Mouse (Mus musculus) heart, postnatal 0 days (tissue): ENCODE data around the gene Hoxa11.

Experiments
- CTCF ChIP-seq: IDR thresholded peaks from 2 replicates; pipeline ENCODE4 v1.5.1; 2016; ENCODE audit warnings: antibody characterized with exemption, control low read depth, low read depth
- EP300 ChIP-seq: IDR thresholded peaks from 2 replicates; pipeline ENCODE4 v1.6.1; 2016; ENCODE audit warnings: antibody characterized with exemption, low read depth

DNA sequence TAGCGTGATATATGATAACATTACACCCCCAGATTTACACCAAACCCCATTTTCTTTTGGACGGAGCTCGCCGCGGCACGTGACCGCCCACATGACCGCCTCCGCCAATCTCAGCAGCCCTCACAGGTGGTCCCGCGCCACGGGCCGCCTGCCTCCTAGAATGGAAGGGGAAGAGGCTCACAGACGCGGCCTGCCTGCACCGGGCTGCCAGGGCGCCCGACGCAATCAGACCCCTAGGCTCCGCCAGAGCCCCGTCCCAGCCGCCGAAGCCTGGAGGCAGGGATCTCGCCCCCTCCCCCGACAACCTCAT, 28.2 kb downstream of the Hoxa11 start:
- no peak for TF ChIP-seq CTCF
- no peak for TF ChIP-seq EP300
